Mouse (Mus musculus): ENCODE measurements around the gene Abcc12.

DNA sequence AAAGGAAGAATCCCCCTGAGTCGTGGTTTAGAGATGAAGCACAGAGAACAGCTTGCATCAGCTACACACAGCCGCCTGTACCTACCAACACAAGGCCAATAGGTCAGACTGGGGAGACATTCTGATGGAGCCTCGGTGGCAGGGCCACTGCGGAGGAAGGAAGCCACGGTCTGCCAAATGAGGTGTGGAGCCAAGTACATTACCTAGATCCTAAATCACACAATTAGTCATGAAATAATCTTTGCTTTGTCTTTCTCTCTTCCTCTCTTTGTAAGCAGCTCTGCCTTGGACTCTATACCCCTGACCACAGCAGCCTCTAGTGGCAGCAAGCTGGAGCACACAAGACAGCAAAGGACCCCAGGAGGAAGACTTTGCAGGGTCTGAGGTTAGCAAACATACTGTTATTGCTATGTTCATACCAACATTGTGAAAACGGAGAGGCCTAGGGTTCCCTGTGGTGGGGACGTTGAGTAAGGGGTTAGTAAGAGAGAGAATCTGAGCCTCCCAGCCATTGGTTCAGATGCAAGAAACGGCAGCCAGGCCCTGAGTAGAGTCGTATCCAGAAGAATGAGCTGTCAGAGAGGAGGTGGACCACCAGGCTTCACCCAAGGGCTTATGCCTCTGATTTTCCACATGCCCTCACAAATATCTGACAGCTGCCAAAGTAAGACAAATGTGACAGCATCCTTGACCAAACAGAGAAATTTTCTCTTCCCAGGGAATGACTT lies 104.6 kb downstream of the Abcc12 start:
- TF ChIP-seq POLR2A (IDR thresholded peaks at IDR 0.05; ENCODE audit: borderline replicate concordance, extremely low read depth, low read depth, low read length) (no peak), CTCF (IDR thresholded peaks at IDR 0.05; ENCODE audit: insufficient read depth, low read length) (peak; percentile 71)

All from lung, adult 2 months (tissue).